Mouse (Mus musculus) stomach, postnatal 0 days (tissue): ENCODE measurements around the gene Fgf14. TPM values are rescaled to one million over a fixed set of nuclear protein-coding genes. Genes with fewer than 3 reads are reported as not detected.

Experiments used
- ATAC-seq: fragments of 200-750 bp; cut with Nextera tagmentation; 2 replicates; pipeline ENCODE4 v1.8.0; 2017; ENCODE audit not compliant: low FRiP score, low TSS enrichment
- DNase-seq: peaks from one replicate; pipeline ENCODE4 v3.0.0-alpha.2; 2016; ENCODE audit warnings: low spot score
- H3K27ac ChIP-seq: fragments of 300-500 bp; sonication (generic); replicated peaks from 2 replicates; pipeline ENCODE4 v1.5.1; 2014; ENCODE audit warnings: mild to moderate bottlenecking, control low read depth
- H3K27me3 ChIP-seq: fragments of 300-500 bp; sonication (generic); 2 replicates; pipeline ENCODE4 v1.6.1; 2014; ENCODE audit warnings: low read length; ENCODE audit not compliant: control insufficient read depth, insufficient read depth
- H3K36me3 ChIP-seq: fragments of 300-500 bp; sonication (generic); 2 replicates; pipeline ENCODE4 v1.6.1; 2014; ENCODE audit warnings: low read length, mixed read lengths; ENCODE audit not compliant: control insufficient read depth, insufficient read depth
- H3K4me1 ChIP-seq: fragments of 300-500 bp; sonication (generic); replicated peaks from 2 replicates; pipeline ENCODE4 v1.6.1; 2014; ENCODE audit warnings: antibody characterized with exemption; ENCODE audit not compliant: control insufficient read depth, insufficient read depth
- H3K4me2 ChIP-seq: fragments of 300-500 bp; sonication (generic); replicated peaks from 2 replicates; pipeline ENCODE4 v1.6.1; 2014; ENCODE audit warnings: low read depth, mild to moderate bottlenecking, control low read depth, moderate library complexity
- H3K4me3 ChIP-seq: fragments of 300-500 bp; sonication (generic); 2 replicates; pipeline ENCODE4 v1.5.1; 2014; ENCODE audit warnings: low read depth, low read length, control low read depth
- H3K9ac ChIP-seq: fragments of 300-500 bp; sonication (generic); 2 replicates; pipeline ENCODE4 v1.6.1; 2014; ENCODE audit warnings: mild to moderate bottlenecking, low read length, control low read depth, mixed read lengths
- H3K9me3 ChIP-seq: fragments of 300-500 bp; sonication (generic); 2 replicates; pipeline ENCODE4 v1.6.1; 2016; ENCODE audit warnings: low read length; ENCODE audit not compliant: control insufficient read depth
- CTCF ChIP-seq: IDR thresholded peaks from 2 replicates; pipeline ENCODE4 v1.5.1; 2016; ENCODE audit warnings: antibody characterized with exemption, low read depth, mild to moderate bottlenecking, moderate library complexity
- EP300 ChIP-seq: optimal IDR thresholded peaks from 2 replicates; pipeline ENCODE3; 2016; ENCODE audit warnings: antibody characterized with exemption
- WGBS: fragments of 180-500 bp; shearing (Covaris S2); extraction: QIAGEN DNeasy Blood & Tissue Kit; methylation state at CpG from one replicate; pipeline ENCODE4 v1.1.7; 2014; 5-methylcytosine and 5-hydroxymethylcytosine counted together
- polyA plus RNA-seq: library from polyadenylated mRNA; unstranded; fragments of >200 nt; fragmentation: Nextera tagmentation; extraction: Ambion mirVana; gene quantifications from 2 replicates; pipeline ENCODE4 v1.2.1, GENCODE M21; 2015

Gene Fgf14
- polyA plus RNA-seq, 1 experiment from 2014 or later = 1.3 TPM

DNA sequence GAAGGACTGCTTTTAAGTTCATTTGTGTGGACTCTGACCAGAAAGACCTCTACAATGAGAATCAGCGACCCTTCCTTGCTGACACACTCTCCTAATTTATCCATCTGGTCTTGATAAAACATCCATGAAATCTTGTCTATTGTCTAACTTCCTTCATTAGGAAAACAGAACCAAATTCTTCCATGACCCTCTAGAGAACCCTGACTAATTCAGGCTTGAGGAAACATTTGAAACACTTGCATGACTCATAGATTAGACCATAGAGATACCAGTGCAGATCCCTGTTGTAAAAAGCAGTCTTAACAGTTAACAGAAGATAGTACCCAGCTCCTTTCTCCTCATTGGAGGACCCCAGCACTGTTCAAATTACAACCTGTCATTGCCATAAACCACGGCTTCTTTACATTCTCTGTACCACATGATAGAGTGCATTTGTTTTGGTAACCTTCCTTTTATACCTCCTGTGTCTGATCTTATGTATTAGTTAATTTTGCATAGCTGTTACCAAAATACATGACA lies 412.3 kb downstream of the Fgf14 start:
- H3K27me3 ChIP-seq = no peaks in the 10 kb centered on the region
- H3K4me2 ChIP-seq = no peak overlapping the region
- no peaks in the 10 kb centered on the region for H3K36me3 ChIP-seq
- ATAC-seq (no peak), DNase-seq (no peak)
- no peak overlapping the region for H3K27ac ChIP-seq
- H3K9ac ChIP-seq = no peak overlapping the region
- whole genome bisulfite sequencing = 32% methylated on average over 2 of the region's 2 CpGs
- H3K9me3 ChIP-seq = no peaks in the 10 kb centered on the region
- H3K4me1 ChIP-seq = no peaks in the 10 kb centered on the region
- TF ChIP-seq CTCF (no peak), EP300 (no peak)
- H3K4me3 ChIP-seq = no peak overlapping the region

DNA sequence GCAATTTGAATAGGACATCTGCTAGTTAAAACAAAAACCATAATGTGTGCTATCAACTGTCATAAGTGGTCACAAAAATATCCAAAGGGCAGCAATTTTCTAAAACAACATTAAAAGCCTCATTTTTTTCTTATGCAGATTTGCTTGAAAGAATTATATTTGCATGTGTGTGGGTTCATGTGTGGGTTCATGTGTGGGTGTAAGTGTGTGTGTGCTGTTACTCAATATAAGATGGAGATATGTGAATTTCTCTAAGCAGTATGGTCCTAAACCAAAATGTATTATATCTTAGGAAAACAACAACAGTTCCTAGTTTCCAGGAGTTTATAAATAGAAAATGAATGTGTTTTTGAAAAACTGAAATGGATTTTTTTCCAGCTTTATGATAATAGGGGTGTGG lies 413.7 kb downstream of the Fgf14 start:
- Histone ChIP-seq H3K9me3 (no peaks in the 10 kb centered on the region), H3K36me3 (no peaks in the 10 kb centered on the region), H3K4me1 (no peaks in the 10 kb centered on the region), H3K27me3 (no peaks in the 10 kb centered on the region), H3K4me3 (no peak overlapping the region), H3K4me2 (no peak overlapping the region), H3K27ac (no peak overlapping the region), H3K9ac (no peak overlapping the region)
- no peak for ATAC-seq
- TF ChIP-seq CTCF (no peak), EP300 (no peak)
- DNase-seq = no peak

DNA sequence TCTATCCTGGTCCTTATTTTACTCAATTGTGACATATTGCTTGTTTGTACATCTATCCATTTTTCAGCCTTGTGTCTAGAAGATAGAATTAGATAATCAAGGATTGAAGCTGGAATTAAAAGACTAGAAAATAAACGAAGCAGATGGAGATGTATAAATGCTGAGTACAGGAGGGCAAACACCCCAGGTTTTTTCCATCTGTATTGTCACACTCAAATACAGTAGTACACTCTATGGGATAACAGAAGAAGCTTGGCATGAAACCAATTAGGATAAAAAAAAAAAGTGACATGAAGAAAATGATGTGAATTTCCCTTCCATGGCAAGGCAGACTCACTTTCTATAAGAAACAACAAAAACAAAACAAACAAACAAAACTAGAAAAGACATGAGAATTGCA lies 429.4 kb downstream of the Fgf14 start:
- no peak for DNase-seq
- TF ChIP-seq CTCF = no peak
- Histone ChIP-seq H3K36me3 (no peaks in the 10 kb centered on the region), H3K27ac (no peak overlapping the region), H3K9me3 (no peaks in the 10 kb centered on the region), H3K4me2 (no peak overlapping the region), H3K9ac (no peak overlapping the region), H3K4me3 (no peak overlapping the region), H3K27me3 (no peaks in the 10 kb centered on the region), H3K4me1 (no peaks in the 10 kb centered on the region)
- WGBS = 46% methylated on average over 1 of the region's 1 CpGs
- no peak for ATAC-seq

DNA sequence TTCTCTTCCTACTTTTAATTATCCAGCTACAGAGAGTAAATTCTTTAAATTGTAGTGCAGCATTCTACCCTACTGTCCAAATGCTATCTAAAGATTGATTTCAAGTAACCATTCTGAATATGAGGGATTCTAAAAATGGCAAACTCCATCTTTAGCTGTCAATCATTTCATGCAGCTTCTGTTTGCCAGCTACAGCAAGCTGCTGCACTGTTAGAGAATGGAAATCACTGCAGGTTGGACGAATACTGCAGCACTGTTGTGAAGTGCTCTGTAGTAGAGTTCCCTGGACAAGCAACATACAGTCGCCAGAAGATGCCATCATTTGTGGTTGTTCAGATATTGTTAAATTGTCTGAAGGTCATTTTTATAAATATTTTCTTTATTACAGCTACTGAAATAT lies 453.5 kb downstream of the Fgf14 start:
- Histone ChIP-seq H3K4me3 (no peak overlapping the region), H3K4me2 (no peak overlapping the region), H3K27ac (no peak overlapping the region), H3K9me3 (no peaks in the 10 kb centered on the region), H3K9ac (no peak overlapping the region), H3K36me3 (no peaks in the 10 kb centered on the region), H3K27me3 (no peaks in the 10 kb centered on the region), H3K4me1 (no peaks in the 10 kb centered on the region)
- TF ChIP-seq EP300 = no peak
- TF ChIP-seq CTCF = no peak
- 53% methylated on average over 2 of the region's 2 CpGs for WGBS
- no peak for ATAC-seq
- no peak for DNase-seq

DNA sequence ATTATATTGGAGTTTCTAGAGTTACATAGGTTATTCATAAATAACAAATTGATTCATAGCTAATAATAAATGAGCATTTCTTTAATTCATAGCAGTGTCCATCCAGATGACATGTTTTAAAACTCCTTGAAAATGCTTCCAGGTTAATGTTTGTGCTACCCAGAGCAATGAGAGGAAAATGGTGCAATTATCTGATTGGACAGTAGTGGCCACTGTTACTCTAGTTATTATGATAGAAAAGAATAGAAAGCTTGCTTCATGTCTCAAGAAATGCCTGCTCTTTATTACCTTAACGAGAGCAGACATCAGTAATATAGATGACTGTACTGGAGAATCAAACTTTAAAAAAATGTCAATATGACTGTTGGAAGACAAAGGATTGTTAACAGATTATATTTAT lies 454.5 kb downstream of the Fgf14 start:
- Histone ChIP-seq H3K9me3 (no peaks in the 10 kb centered on the region), H3K4me1 (no peaks in the 10 kb centered on the region), H3K4me2 (no peak overlapping the region), H3K4me3 (no peak overlapping the region), H3K27me3 (no peaks in the 10 kb centered on the region), H3K27ac (no peak overlapping the region), H3K9ac (no peak overlapping the region), H3K36me3 (no peaks in the 10 kb centered on the region)
- no peak for DNase-seq
- 16% methylated on average over 1 of the region's 1 CpGs for WGBS
- ATAC-seq = no peak
- TF ChIP-seq EP300 = no peak
- peak; percentile 64 for TF ChIP-seq CTCF

DNA sequence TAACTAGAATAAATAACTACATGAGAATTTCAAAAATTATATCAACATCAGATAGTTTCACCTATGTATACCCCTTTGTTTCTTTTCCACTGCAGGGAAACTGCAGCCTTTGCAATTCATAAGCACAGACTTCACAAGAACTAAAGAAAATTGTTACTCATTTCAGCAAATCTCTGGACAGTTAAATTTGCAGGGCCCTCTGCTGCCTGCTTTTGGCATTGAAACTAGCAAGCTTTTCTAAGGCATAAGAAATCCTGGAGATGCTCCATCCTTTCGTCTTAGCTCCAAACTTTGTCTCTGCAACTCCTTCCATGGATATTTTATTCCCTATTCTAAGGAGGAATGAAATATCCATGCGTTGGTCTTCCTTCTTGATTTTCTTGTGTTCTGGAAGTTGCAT lies 455.9 kb downstream of the Fgf14 start:
- Histone ChIP-seq H3K27me3 (no peaks in the 10 kb centered on the region), H3K4me2 (no peak overlapping the region), H3K36me3 (no peaks in the 10 kb centered on the region), H3K9ac (no peak overlapping the region), H3K27ac (no peak overlapping the region), H3K4me1 (no peaks in the 10 kb centered on the region), H3K4me3 (no peak overlapping the region), H3K9me3 (no peaks in the 10 kb centered on the region)
- ATAC-seq (no peak), DNase-seq (no peak)
- WGBS = 61% methylated on average over 2 of the region's 2 CpGs
- peak; percentile 53 for TF ChIP-seq CTCF
- no peak for TF ChIP-seq EP300
